Mouse (Mus musculus) c-Kit-positive CD71-positive TER-119-negative erythroid progenitor cells, embryonic 14.5 days (primary cell): ENCODE measurements around the gene Smim20.
A peak's percentile ranks its signal among the peaks of the same experiment; 100 is the strongest.

Experiments used
- DNase-seq: peaks from one replicate; pipeline ENCODE4 v3.0.0-alpha.2; 2013; ENCODE audit warnings: low read depth

Gene Smim20

DNA sequence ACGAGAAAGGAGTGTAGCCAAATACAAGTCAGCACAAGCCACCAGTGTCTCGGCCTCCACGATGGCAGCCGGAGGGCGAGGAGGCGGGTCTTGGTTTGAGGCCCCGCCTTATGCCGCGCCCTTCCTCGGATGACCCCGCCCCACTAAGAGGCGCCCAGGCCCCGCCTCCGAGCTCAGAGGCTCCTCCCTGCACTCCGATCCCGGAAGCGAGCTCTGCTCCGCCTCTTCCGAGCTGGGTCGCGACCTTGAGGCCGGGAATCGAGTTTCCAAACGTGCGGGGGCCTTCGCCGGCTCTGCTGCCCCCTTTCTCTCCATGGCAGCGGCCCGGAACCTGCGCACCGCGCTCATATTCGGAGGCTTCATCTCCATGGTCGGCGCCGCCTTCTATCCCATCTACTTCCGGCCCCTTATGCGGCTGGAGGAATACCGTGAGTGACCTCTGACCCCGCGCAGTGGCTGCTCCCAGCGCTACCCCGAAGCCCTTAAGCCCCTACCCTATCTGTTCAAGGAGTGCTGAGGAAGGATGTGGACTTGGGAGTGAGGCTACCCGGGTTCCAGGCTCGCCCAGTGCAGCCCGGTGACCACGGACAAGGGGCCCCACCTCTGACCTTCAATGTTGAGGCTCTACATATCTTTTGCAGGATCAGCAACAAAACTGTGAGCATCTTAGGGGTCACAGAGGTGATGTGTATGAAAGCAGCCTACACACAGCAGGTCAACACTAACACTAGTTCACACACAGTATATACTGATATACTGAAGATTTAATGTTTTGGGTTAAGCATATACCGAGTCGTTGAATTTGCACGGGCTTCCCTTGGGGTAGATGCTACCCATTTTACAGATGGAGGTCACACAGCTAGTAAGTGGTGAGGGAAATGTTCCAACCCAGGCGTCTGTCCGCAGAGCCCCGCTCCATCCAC lies at the start of gene Smim20:
TSS of gene Smim20 (plus strand) at position 153 of the 923 bp plus-strand sequence.
- DNase-seq = peak; percentile 66

DNA sequence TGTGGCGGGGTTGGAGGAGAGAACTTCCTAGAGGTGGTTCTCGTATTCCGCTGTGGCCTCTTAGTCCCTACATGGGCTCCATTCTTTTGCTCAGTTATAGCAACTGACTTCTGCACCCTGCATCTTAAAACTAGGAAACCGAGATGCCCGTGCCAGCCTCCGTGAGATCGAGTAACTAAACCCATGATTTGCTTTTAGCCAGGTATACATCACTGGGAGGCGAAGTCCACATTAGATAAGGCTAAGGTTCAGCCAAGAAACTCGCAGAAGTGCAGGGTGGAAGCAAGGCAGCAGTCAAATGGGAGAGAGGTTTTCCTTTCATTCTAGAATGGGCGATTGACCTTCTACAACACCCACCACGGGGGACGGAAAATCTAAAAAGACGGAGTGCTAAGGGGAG lies 41.4 kb upstream of the Smim20 start:
- no peak for DNase-seq

DNA sequence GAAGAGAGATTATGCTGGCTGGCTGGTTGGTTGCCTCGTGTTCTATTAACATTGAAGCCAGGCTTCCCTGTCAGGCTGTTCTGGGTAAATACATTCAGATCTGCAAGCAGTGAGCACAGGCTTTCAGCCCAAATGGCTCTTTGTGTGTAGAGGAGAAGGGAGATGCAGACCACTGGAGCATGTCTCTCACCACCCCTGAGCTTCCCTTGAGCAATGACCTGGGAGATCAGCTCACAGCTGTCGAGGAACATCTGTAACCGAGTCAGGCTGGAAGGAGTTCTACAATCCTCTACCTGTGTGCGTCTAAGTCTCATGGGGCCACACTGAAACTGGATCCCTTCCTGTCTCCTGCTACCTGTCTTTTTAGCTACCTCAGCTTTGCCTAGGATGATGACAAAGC lies 36.3 kb upstream of the Smim20 start:
- no peak for DNase-seq

DNA sequence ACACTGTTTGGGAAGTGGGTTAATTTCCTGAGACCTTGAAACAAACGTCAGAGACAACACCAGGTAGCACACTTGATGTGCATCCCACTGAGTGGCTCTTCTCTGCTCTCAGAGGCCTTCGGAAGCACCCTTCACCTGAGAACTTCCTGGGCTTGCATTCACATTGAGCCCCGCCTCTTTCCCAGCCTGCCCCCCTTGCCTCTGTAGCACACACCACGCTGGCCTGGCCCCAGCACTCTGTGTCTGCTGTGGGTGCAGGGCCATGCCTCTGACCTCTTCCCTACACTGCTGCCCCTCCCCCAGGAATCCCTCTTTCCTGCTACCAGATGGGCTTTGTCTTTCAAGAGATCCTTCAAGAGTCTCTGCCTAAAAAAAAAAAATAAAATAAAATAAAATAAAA lies 31.3 kb upstream of the Smim20 start:
- no peak for DNase-seq

DNA sequence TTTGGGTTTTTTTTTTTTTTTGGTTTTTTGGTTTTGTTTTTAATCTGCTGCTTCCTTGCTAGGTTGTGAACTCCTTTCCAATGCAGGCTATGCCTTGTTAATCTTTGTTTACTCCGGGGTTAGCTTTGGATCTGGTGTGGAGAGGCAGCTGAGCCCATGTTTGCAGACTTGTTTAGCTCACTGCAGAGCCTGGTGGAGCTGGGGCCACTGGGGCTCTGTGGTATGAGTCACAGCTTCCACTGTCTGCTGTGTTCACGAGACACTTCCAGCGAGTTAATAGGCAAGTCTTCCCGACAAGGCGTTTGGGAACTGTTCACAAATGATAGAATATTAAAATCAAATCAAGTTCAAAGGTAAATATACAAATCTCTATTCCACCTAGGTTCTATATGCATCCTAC lies 30.7 kb upstream of the Smim20 start:
- no peak for DNase-seq

DNA sequence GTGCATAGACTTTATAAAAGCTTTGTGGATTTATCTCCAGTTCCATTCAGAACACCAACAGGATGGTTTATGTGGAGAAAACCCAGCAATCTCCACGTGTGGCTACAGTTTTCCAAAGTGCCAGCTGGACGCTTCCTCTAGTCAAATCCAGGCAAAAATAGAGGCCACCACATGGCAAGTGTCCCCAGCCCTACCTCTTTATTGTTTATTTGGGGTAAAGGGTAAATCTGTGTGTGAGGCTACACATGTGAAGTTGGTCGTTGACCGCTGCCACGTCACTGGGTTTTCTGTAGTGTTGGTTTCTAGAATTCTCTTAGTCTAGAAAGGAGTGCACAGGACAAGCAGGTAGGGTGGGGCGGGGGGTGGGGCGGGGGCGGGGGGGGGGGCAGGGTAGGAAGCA lies 30.1 kb upstream of the Smim20 start:
- no peak for DNase-seq

DNA sequence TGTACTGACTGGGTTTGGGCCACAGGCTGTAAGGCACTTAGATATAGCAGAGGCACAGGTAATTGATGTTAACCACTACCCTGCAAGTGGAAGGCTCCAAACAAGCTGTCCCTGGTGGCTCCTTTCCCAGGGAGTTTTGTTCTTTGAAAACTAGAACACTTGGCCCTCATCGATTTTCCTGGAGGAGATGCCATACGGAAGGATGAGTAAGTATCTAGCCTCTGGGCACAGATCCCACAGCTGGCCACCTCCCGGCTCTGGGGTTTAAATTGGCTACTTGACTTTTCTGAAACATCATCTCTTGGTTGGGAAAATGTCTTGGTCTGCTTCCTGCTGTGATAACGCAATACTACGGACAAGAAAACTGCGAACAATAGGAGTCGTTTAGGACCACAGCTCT lies 28.1 kb upstream of the Smim20 start:
- DNase-seq = no peak

DNA sequence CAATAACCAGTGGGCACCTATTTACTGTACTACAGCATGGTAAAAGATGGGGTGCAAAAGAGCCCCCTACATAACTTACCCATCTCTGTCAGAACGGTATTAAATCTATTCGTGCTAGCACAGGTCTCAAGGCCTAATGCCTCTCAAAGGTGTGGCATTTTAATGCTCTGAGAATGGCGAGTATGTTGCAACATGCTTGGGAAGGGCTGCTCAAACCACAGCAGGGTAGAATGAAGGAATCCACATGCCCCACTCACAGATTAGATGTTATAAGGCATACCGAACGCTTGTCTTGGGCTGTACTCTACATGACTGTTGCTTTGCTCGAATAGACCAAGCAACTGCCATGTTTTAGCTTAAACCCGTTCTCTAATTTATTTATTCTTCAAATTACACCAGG lies 27.7 kb upstream of the Smim20 start:
- no peak for DNase-seq

DNA sequence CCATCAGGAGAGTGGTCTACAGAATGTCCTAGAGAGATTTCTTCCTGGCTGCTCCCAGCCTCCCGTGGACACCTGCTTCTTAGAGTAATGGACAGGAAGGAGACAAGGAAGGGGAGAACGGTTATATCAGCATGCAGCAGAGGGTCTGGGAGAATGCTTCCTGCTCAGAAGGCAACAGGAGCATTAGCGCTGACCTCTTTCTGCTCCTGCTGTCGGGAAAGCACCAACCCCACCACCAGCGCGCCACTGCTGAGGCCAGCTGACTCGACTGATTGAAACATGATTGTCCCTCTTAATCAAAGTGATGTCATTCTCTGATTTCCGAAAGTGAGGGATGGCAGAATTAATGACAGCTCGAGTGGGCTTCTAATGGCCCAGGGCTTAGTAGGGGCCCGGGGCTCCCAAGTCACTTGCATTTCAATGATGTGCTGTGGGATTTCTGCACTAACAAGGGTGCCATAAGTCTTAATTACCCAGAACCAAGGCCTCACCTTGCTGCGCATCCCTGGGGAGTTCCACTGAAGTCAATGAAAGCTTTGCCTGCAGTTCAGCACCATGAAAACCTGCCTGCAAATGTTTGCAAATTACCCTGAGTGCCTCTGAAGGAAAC lies 26.9 kb upstream of the Smim20 start:
- DNase-seq = no peak

DNA sequence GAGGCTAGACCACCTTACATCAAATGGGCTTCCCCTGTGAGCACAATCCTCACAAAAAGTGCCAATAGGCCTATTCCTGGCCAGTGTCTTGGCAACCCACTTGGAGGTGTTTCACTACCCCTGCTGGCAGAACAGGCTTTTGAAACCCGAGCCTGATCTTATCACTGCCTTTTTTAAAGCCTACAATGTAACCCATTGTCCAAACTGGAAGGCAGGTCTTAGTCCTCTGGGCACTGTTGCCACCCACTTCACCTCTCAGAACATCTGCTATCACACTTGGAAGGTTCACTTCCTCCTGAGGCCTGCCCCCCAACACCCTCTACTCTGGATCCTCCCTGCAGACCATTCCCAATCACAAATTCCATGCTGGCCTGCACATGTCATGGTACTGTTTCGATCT lies 25.8 kb upstream of the Smim20 start:
- no peak for DNase-seq

DNA sequence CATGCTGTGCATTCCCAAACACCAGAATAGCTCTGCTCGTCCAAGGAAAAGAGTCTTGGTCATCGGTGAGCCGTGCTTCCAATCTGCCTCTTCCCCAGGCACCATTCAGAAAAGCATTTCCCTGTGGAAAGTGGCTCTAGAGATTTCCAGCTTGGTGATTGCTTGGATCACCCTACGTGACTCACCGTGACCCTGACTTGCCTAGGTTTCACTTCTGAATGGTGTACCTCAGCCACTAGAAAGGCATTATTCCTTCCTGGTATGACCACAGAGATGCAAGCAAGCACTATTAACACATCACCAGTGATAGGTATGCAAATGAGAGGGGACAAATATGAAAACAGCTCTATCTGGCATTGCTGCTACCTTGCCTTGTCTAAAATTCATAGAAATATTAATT lies 24.9 kb upstream of the Smim20 start:
- no peak for DNase-seq

DNA sequence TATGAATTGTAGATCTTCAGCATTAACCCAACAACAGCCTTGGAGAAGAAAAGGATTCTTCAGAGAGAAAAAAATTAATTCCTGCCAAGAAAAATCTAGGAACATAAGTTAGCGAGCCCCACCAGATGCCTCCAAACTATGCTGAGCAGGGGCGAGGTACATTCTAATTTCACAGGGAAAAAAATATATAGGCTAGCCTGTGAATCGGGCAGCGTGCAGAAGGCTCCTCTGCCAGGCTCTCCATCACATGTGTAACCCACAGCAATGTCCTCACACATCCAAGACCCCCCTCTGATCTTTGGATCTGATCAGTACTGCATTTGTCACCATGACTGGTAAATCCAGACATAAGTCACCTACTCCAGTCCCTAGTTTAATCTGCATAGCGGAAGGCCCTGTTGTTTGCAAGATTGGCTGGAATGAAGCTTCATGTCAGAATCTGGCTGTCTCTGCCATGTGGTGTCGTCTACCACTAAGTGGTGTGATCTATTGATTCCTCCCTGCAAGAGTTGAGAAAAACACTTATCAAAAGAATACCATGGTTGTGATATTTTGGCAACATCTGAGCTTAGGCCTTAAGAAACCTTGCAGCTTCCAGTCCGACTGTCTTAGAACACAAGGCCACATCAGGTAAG lies 23.9 kb upstream of the Smim20 start:
- DNase-seq = no peak

DNA sequence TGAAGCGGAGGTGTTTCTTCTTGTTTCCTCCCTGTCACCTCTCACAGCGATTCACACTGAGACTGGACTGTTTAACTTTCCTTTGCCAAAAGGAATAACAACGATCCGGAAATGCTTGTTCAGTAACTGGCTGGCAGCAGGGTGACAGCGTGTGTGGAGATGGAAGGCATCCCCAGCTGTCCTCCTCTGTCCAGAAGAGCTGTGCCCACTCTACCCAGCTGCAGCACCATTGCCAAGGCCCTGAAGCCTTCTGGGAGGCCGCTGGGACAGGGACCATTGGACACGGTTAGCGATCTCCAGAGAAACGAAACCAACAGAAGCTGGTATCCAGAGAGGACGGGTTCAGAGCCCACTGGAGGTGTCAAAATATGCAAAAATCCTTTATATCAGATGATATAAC lies 22.9 kb upstream of the Smim20 start:
- no peak for DNase-seq

DNA sequence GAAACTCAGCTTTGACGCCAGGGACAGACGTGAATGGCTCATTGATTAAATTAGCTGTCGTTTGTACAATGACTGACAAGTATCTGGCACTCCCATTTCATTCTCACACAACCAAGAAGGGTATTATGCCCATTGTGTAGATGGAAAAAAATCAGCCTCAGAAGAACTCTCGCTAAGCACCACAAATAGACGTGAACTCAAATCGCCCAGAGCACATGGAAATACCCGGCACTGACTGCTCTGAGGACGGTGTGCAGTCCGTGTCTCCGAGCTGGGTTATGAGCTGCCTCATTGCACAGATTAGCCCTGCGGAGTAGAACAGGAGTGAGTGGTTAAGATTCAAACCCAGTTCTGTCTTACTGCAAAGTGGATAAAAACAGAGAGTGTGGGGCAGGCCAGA lies 18.4 kb upstream of the Smim20 start:
- no peak for DNase-seq

DNA sequence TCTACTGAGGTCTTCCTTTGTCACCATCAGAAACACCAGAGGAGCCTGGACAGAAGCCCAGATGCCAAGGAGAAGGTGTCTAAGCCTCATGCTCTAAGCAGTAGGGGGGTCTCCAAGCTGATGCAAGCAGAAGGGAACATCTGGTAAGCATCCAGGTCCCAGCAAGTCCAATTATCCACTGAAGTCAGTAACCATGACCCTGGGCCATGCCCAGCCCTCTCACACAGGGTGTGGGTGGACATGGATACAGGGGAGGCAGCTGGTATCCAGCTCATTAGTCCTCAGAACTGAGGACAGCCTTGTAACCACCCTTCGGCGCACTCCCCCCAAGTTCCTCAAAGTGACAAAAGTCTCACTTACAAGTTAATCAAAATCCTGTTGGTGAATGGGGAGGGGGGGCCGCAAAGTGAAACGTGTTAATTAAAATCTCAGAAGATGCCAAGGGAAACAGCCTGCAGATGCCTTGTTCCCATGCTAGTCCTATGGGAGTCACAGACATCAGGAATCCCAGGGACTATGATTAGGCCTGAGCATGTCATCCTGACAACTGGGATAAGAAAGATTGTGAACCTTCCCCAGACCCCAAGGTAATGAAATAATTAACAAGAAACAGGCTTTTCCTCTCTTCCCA lies 17.3 kb upstream of the Smim20 start:
- no peak for DNase-seq

DNA sequence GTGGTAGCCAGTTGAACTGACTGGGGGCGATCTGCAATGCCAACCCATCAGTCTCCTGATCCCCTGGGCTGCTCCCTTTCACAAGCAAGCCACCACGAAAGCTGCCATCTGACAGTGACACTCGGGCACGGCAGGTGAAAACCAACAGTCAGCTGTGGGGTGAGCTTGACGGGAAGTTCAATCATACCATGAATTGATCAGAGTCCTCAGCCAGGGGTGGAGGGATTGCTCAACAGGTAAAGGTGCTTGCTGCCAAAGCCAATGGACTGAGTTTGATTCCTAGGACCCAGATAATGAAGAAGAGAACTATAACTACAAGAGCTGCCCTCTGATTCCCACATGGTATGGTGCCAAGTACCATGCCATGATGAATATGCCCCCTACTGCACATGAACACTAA lies 12.7 kb upstream of the Smim20 start:
- DNase-seq = no peak

DNA sequence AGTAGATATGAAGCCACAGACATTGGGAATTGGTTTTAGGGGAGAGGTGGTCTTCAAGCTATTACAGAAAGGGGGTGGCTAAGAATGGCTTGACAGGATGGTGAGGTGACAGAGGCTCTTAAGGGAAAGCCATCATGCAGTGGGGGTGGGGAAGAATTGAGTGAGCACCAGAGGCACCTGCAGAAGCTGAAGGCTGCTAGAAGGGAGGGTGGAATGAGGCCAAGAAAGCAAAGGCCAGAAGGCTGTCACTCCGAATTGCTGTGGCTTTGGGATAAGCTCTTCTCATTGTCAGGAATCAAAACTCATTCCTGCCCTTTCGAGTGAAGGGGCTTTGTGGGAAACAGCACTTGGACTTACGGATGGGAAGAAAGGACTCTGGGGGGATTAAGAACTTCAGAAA lies 12.1 kb upstream of the Smim20 start:
- no peak for DNase-seq

DNA sequence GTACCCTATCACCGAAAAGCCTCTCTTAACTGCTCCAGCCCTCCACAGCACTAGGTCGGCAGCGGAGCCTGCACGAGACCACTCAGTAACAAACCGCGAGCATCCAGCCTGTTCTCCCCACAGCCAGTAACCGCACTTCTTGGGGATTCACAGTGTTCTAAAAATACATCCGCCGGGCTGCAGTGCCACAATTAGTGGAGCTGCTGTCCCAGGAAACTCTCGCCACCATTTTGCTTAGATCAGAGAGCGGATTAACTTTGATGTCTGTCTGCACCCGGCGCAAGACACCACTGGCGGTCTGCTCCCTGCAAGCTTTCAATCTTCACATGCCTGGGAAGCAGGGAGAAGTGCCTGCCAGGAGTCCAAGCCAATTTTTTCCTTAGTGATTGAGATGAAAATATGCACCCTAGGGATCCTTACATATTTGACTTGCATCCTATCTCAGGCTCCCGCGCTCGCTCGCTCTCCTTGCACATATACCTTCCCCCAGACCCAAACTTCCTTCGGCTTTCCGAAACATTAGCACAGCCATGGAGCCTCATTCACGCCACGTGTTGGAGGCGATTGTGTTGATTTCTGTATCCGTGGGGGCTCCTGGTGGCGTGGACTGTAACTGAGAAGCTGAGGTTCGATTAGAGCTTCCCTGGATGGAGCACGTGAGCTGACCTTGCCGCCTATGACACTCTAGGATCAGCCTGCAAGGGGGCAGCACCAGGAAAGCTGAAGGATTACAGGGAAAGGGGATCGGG lies 8.7 kb upstream of the Smim20 start:
- DNase-seq = no peak

DNA sequence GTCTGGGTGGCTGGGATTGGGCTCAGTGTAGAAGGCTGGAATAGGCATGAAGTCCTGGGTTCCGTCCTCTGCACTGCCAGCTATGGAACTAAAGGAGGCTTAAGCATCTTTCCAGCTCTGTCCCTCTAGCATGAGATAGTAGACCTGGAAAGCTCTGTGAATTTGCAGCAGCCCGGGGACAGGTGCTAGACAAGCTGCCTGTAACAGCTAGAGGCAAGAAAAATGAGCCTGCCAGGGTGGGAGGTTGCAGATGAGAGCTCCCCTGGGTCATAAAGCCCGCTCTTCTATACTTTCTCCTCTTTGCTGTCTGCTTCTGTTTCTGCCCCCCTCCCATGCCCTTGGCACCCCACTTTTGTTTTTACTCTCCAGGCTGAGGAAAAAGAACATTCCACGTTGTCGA lies 7.0 kb upstream of the Smim20 start:
- no peak for DNase-seq

DNA sequence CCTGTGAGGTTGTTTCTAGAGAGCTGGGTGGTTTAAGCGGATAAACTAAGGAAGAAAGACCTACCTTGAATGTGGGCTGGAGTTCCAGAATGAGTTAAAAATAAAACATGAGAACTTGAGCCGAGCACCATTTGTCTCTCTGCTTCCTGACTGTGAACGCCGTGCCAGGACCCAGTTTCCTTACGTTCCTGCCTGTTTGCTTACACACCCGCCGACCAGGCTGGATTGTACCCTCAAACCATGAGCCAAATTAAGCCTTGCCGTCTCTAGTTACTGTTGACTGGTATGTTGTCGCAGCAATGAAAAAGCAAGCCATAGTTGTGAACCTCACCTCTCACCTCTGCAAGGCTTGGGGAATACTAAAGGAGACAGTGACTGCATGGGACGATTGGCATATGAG lies 4.9 kb upstream of the Smim20 start:
- DNase-seq = no peak

DNA sequence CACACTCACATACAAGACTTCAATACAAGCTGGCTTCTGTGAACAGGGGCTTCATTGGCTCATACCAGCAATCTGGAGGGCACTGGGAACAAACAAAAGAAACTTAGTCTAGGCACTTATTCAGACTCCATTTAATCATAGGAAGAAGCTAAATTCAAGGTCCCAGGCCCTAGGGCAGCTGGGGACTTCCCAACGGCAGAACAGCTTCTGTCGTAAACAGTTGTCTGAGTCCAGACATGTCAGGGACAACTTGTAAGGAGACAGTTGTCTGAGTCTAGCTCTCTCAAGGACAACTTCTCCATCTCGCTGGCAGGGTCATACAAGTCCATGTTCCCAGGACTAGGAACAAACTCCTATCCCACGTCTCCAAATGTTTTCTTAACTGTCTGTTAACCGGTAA lies 2.8 kb upstream of the Smim20 start:
- DNase-seq = no peak

DNA sequence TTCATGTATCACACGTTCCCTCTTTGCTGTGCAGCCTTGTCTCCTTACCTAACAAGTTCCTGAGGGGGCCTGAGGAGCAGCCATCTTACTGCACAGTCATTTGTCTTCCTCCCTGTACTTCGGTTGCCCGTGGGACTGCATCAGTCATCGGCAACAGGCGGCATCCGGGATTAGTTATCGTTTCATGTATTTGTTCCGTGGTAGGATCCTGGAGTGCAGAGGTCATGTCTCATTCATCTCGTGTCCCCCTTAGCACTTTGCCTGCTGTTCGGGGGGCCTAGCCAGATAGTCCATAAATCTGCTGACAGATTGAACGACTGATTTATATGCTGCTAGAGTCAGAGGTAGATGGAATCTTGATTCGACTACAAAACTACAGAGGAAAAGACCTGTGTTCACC lies 1.1 kb upstream of the Smim20 start:
- no peak for DNase-seq
